Mouse (Mus musculus) frontal cortex, postnatal 14 days (tissue): Measurements from ENCODE around the gene Scaf11.
"Not testable (repeated sequence)": the region's sequence is repeated elsewhere in the genome, so short reads cannot be mapped to it uniquely, and the experiment has no call there.

Experiments used
- DNase-seq, 2 experiments: peaks; one replicate each; pipeline ENCODE4 v3.0.0; 2022; ENCODE audit warnings: low spot score in 2 of 2

Scaf11 gene

DNA sequence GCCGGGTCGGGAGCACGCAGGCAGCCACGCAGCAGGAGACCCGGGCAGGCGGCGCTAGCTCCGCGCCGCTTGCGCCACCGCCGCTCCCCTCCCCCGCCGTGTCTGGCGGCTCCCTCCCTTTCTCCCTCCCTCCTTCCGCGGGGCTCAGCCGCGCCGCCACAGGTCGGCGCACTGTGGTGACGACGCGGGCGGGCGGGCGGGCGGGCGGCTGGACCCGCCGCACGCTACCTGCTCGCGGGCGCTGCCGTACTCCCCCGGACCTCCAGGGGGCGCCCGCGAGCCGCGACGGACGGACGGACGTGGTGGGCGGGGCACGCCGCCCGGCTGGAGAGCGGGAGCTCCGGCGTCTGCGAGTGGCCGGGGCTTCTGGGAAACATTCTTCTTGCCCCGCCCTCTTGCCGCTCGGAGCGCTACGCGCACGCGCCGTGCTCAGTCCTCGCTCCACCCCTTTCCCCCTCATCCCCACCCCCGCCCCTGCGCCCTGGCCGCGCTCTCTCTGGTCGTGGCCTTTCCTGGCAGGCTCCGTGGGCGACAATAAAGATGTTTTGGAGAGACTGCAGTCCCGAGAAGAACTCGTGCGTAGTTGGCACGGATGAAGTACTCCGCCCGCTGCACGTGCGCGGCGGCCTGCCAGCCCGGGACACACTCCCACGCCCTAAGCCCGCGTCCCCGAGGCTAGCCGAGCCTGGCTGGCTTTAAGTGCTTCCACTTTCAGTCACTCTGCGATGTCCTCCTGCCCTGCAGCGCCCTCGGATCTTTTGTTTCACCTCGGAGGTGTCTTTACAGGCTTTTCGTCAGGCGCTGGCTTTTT, at the start of gene Scaf11:
Gene Scaf11 (minus strand): TSS at position 114 of the 811 bp plus-strand sequence.
- peak; percentile 86 to 88 for DNase-seq

DNA sequence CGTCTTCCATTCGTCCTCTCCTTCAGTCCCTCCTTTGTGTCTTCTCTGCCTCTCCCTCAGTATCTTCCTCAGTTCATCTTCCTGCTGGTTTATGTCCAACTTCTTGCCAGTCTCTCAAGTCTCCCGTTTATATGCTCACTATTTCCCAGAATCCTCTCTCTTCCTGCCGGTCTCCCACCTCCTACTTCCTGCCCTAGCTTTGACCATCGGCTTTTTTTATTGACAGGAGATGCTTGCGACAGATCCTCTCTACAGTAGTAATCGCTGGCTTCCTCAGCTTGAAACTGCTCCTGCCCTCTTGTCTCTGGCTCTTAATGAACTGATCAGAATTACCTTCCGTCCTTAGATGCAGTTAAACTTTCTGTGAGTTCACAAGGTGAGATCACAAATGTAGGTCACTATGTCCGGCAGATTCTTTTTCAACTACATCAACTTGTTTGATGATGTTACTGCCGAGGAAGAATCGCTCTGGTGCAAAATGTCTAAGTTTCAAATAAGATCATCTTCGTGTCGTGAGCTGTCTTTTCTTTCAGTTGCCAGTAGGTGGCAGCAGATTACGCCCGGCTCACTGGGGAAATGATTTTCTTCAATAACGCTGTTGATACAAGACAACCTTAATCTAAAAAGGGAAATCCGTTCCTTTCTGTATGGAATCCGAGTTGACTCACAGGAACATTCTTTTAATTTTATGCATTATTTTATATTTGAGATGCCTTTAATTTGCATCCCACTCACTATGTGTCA, 46.6 kb upstream of the Scaf11 start:
- DNase-seq, result peak in 1 of 2 experiments; percentile 51

DNA sequence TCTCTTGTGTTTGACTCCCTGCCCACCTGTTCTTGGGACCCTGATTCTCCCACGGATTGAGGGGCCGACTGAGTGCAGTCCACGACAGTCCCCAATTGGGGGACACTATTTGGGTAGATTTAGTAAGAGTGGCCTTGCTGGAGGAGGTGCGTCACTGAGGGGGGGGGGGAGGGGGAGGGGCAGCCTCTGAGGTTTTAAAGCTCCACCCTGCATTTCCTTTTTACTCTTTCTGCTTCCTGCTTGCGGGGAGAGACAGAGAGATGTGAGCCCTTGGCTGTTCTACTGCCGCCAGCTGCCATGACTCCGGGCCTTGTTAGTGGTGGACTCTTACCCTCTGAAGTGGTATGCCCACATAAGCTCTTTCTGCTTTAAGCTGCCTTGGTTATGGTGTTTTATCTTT, 37.0 kb upstream of the Scaf11 start:
- DNase-seq, result no peak

GRCm38 (mm10) chr15:96494279-96494678, 33.6 kb upstream of the Scaf11 start:
- DNase-seq, result no peak

DNA sequence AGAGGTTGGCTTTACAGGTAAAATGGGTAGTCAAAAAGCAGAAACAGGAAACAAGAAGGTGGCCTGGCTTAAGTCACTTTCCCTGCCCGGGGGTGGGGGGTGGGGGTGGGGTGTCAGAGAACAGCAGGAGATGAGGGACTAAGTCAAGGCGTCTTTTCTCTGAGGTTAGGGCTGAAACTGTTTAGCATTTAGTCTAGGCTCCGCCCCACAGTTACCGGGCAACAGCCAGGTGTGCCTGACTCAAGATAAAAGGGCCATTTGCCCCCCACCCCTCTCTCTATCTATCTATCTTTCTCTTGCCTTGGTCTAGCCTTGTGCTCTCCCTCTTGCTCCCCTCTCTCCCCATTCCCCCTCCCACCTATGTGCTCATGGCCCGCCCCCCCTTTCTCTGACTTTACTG, 32.9 kb upstream of the Scaf11 start:
- no peak for DNase-seq

- not testable (repeated sequence) for DNase-seq
These were observed 32.3 kb upstream of the Scaf11 start for GRCm38 (mm10) chr15:96492919-96493318.

DNA sequence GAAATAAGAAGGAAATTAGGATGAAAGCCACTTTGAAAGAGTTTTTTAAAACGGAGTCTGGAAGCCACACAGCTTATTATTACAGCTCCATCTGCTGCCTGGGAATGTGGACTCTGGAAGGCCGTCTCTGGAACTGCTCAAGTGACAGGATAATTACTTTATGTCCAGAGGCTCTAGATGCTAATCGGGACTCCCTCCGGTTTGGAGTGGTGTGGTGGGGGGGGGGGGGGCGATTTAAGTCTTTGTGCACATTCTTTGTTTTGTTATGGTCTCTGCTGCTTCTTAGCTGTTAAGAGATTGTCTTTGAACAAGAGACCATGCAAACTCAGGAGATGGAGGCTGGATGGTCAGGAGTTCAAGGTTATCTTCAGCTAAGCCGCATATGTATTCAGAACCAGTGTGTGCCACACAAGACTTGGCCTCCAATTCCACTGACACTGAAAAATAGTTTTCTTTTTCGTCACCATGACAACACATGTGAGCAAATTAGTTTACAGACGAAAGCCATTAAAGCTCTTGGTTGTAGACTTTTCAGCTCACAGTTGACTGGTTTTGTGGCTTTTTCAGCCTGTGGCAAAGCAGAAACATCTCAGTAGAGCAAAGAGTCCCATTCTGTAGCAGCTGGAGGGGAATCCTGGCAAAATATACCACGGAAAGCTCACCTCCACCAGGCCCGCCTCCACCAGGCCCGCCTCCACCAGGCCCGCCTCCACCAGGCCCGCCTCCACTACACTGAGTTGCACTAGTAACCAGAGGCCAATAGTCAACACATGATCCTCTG, 31.4 kb upstream of the Scaf11 start:
- no peak for DNase-seq

GRCm38 (mm10) chr15:96491421-96491820, 30.8 kb upstream of the Scaf11 start:
- no peak for DNase-seq

DNA sequence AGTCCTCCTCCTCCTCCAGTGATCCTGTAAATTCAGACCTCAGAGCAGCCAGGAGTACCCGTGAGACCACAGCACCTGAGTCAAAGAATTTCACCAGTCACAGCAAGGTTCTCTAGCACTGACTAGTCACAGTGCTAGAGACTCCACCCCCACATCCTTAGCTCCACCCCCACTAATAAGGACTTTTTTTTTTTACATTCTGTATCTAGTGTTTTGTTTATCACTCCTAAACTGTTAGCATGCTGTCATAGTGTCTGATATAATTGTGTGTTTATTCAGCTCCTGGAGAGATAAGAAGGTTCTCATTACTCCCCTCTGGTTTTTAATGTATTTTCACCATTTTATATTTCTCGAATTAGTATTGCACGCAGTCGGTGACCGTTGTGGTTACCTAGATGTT, 29.5 kb upstream of the Scaf11 start:
- no peak for DNase-seq

- DNase-seq, result no peak
These were observed 28.5 kb upstream of the Scaf11 start for GRCm38 (mm10) chr15:96488941-96489786.

DNA sequence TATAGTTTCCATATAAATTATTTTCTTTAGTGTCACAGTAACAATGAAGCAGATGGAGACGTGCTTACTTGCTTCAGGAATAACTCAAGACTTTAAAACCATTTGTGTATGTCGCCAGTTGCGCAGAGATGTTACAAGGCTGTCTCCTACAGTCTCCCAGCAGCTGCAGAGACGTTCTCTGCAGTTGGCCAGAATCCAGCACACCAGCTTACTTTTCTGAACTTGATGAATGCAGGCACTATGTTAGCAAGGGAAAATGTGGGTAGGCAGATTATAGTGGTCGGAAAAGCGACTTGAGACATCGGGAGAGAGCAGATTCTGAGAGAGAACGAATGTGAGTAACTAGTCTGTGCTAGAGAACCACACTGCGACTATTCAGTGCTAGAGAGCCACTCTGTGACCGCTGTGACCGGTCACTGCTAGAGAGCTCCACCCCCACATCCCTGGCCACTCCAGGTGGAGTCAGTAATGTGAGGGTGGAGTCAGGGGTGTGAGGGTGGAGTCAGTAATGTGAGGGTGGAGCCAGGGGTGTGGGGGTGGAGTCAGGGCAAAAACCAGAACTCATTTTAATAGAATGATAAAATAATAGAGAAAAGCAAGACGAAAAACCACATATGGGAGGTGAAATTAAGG, 26.5 kb upstream of the Scaf11 start:
- no peak for DNase-seq

- no peak for DNase-seq
These were observed 20.2 kb upstream of the Scaf11 start for GRCm38 (mm10) chr15:96480822-96481221.

GRCm38 (mm10) chr15:96478006-96478405, 17.4 kb upstream of the Scaf11 start:
- DNase-seq, result no peak

GRCm38 (mm10) chr15:96476359-96476758, 15.7 kb upstream of the Scaf11 start:
- peak; percentile 56 to 83 for DNase-seq

GRCm38 (mm10) chr15:96475571-96475972, 14.9 kb upstream of the Scaf11 start:
- no peak for DNase-seq

- DNase-seq, result no peak
These were observed 13.8 kb upstream of the Scaf11 start for GRCm38 (mm10) chr15:96474325-96474955.

GRCm38 (mm10) chr15:96473920-96474319, 13.3 kb upstream of the Scaf11 start:
- DNase-seq, result no peak

- no peak for DNase-seq
These were observed 7.7 kb upstream of the Scaf11 start for GRCm38 (mm10) chr15:96468316-96468715.

DNA sequence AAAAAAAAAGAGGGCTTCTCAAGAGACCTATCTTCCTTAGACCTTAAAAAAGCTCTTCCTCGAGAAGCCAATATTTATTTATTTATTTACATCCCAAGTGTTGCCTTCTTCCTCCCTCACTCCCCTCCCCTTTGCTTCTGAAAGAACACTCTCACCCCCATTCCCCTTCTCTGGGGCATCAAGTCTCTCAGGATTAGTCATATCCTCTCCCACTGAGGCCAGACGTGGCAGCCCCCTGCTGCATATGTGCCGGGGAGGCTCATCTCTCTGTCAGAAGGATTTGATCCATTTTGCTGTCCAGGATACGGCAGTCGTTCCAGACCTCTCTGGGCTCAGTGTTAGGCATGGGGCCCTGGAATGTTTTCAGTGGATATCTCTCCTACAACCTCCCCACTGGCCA, 7.2 kb upstream of the Scaf11 start:
- DNase-seq, result no peak

- no peak for DNase-seq
These were observed 5.8 kb upstream of the Scaf11 start for GRCm38 (mm10) chr15:96466362-96466903.
